Mouse (Mus musculus): ENCODE measurements at regions not wholly inside any gene's neighbourhood (a gene's known extent, or its start where the extent isn't known, plus 50 kb on each side); places are given as distances from the start of the nearest gene placed in this dataset.

DNA sequence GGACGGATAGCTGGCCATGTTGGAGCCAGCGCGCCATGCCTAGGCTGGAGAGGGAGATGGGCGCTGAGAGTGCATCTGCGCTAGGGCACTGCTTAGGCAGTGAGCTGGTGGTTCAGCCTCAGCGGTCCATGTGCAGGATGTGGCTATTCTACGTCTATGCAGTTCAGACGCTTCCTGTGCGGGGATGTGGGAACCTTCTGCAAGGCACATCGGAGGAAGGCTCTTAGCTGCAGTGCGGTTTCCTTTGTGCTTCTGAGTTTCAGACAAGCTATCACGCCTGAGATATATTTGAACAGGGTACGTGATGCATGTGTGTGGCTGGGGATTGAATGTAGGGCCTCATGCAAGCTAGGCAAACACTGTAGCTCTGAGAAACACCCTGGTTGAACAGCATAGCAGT lies 54.4 kb upstream of the Lrpprc start:
- DNase-seq, result no peak
- no peaks in the 10 kb centered on the region for H3K4me1 ChIP-seq (ENCODE audit: insufficient read depth)
- no peak overlapping the region for H3K4me3 ChIP-seq (ENCODE audit: low read depth, low read length)
- no peak overlapping the region for H3K27ac ChIP-seq (ENCODE audit: low read depth, low read length)
- 92% methylated on average over 13 of the region's 13 CpGs for WGBS
- no peaks in the 10 kb centered on the region for H3K9me3 ChIP-seq (ENCODE audit: low read length)
- no peaks in the 10 kb centered on the region for H3K27me3 ChIP-seq (ENCODE audit: insufficient read depth, low read length)
- no peak overlapping the region for H3K4me2 ChIP-seq (ENCODE audit: low read depth)
- no peak for ATAC-seq
- H3K36me3 ChIP-seq (ENCODE audit: insufficient read depth), result no peaks in the 10 kb centered on the region
- TF ChIP-seq CTCF (IDR thresholded peaks at IDR 0.05; ENCODE audit: low read depth), result no peak
- H3K9ac ChIP-seq, result no peak overlapping the region

DNA sequence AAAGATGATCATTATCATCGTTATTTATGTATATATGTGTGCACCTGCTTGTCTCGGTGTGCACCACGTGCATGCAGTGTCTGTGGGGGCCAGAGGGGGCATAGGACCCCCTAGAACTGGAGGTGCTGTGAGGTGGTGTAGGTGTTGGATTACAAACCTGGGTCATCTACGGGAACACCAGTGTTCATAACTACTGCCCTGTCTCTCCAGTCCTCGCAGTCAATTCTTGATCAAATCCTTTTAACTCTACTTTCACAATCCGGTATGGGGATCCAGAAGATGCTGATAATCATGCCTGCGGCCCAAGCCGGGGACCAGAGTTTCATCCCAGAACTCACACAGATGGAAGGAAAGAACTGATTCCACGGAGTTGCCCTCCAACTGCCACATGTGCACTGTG lies 55.6 kb upstream of the Lrpprc start:
- no peak overlapping the region for H3K4me2 ChIP-seq (ENCODE audit: low read depth)
- H3K27ac ChIP-seq (ENCODE audit: low read depth, low read length), result no peak overlapping the region
- no peaks in the 10 kb centered on the region for H3K36me3 ChIP-seq (ENCODE audit: insufficient read depth)
- WGBS, result 91% methylated on average over 9 of the region's 9 CpGs
- no peak overlapping the region for H3K9ac ChIP-seq
- H3K27me3 ChIP-seq (ENCODE audit: insufficient read depth, low read length), result no peaks in the 10 kb centered on the region
- no peak for DNase-seq
- no peak for ATAC-seq
- TF ChIP-seq CTCF (IDR thresholded peaks at IDR 0.05; ENCODE audit: low read depth), result no peak
- H3K4me3 ChIP-seq (ENCODE audit: low read depth, low read length), result no peak overlapping the region
- no peaks in the 10 kb centered on the region for H3K9me3 ChIP-seq (ENCODE audit: low read length)
- H3K4me1 ChIP-seq (ENCODE audit: insufficient read depth), result no peaks in the 10 kb centered on the region

DNA sequence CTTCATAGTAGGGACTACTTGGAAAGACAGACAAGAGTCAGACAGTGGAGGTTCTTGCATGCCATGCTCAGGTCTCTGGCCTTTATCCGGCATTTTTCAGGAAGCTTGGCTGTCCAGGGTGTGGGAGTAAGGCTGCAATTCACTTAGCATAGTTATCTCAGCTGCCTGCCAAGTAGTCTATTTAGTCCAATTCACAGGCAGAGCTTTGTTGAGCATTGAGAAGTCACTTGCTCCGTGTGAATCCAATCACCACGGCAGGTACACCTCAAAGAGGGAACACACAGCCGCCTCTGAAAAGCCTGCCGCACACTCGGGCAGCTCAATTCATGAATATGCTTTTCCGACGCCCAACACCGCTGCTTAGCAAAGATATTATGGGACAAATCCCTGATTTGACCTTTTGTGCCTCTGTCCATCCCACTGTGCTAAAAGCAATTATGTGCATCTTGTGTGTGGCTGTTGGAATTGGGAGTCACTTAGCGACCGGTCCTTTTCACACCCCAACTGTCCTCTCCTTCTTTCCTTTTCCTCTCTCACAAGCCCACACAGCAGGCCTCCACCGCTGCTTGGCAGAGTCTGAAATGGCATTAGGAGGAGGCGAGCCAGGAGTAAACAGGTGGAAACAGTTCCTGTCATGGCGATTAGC lies 57.9 kb upstream of the Lrpprc start:
- DNase-seq (no peak), ATAC-seq (no peak)
- no peaks in the 10 kb centered on the region for H3K9me3 ChIP-seq (ENCODE audit: low read length)
- no peak overlapping the region for H3K4me3 ChIP-seq (ENCODE audit: low read depth, low read length)
- no peaks in the 10 kb centered on the region for H3K4me1 ChIP-seq (ENCODE audit: insufficient read depth)
- no peak for TF ChIP-seq CTCF (IDR thresholded peaks at IDR 0.05; ENCODE audit: low read depth)
- no peaks in the 10 kb centered on the region for H3K27me3 ChIP-seq (ENCODE audit: insufficient read depth, low read length)
- no peak overlapping the region for H3K4me2 ChIP-seq (ENCODE audit: low read depth)
- no peak overlapping the region for H3K9ac ChIP-seq
- no peaks in the 10 kb centered on the region for H3K36me3 ChIP-seq (ENCODE audit: insufficient read depth)
- no peak overlapping the region for H3K27ac ChIP-seq (ENCODE audit: low read depth, low read length)
- WGBS, result 11% methylated on average over 14 of the region's 14 CpGs

DNA sequence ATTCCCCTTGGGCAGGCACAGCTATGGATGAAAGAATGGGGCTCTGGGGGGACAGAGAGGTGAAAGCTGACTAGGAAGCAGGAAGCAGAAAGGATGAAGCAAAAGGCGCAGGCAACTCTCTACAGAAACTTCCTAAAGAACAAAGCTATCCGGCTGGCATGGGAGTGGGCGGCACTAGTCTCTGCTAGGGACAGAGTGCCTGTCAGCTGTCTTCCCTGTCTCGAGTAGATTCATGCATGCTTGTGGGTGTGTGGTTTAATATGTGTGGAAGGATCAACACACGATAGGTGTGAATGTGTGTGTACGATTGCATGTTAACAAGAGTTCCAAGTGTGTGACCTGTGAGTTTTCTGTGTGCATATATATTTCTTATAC lies 58.4 kb upstream of the Lrpprc start:
- no peaks in the 10 kb centered on the region for H3K36me3 ChIP-seq (ENCODE audit: insufficient read depth)
- 46% methylated on average over 6 of the region's 6 CpGs for WGBS

DNA sequence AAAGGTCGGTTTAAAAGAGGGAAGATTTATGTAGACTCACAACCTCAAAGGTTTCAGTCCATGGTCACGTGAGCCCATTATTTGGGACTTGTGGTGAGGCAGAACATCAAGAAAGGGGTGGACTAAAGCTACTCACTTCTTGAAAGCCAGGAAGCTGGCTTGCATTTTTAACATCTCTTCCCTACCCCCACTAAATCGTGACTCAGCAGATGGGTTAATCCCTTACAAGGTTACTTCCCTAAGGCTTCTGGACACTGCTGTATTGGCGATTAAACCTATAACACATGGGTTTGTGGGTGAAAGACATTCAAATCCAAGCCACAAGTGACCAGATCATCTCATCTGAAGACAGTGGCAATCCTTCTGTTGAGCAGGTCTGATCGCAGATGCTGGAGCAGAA lies 59.9 kb upstream of the Lrpprc start:
- H3K4me3 ChIP-seq (ENCODE audit: low read depth, low read length), result no peak overlapping the region
- DNase-seq, result no peak
- no peak overlapping the region for H3K9ac ChIP-seq
- no peak overlapping the region for H3K27ac ChIP-seq (ENCODE audit: low read depth, low read length)
- H3K4me2 ChIP-seq (ENCODE audit: low read depth), result no peak overlapping the region
- H3K36me3 ChIP-seq (ENCODE audit: insufficient read depth), result no peaks in the 10 kb centered on the region
- H3K4me1 ChIP-seq (ENCODE audit: insufficient read depth), result no peaks in the 10 kb centered on the region
- no peak for ATAC-seq
- no peak for TF ChIP-seq CTCF (IDR thresholded peaks at IDR 0.05; ENCODE audit: low read depth)
- H3K9me3 ChIP-seq (ENCODE audit: low read length), result no peaks in the 10 kb centered on the region
- WGBS, result 85% methylated on average over 5 of the region's 5 CpGs
- H3K27me3 ChIP-seq (ENCODE audit: insufficient read depth, low read length), result no peaks in the 10 kb centered on the region

More for the DNA sequence above, 58.4 kb upstream of the Lrpprc start:
- DNase-seq (no peak), ATAC-seq (no peak)
- Histone ChIP-seq H3K4me3 (ENCODE audit: low read depth, low read length) (no peak overlapping the region), H3K9ac (no peak overlapping the region), H3K4me2 (ENCODE audit: low read depth) (no peak overlapping the region), H3K27me3 (ENCODE audit: insufficient read depth, low read length) (no peaks in the 10 kb centered on the region), H3K9me3 (ENCODE audit: low read length) (no peaks in the 10 kb centered on the region), H3K27ac (ENCODE audit: low read depth, low read length) (no peak overlapping the region), H3K4me1 (ENCODE audit: insufficient read depth) (no peaks in the 10 kb centered on the region)
- TF ChIP-seq CTCF (IDR thresholded peaks at IDR 0.05; ENCODE audit: low read depth), result no peak

DNA sequence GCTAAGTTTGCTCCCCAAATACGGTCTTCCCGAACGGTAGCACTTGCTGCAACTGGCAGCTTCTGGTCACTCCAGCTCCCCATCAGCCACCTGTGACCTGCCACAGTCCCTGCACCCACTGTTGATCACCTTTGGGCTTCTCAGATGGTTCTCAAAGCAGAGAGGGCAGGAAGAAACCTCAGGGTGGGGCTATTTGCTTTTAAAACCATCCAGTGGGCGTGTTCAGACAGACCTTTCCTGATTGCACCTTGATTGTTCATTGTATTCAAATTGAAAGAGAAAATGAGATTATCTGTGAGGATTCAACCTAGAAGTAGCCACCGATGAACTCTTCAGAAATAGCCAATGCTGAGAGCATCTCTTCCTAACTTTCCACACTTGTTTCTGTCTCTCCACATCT lies 60.3 kb upstream of the Lrpprc start:
- Histone ChIP-seq H3K4me3 (ENCODE audit: low read depth, low read length) (no peak overlapping the region), H3K27me3 (ENCODE audit: insufficient read depth, low read length) (no peaks in the 10 kb centered on the region), H3K27ac (ENCODE audit: low read depth, low read length) (no peak overlapping the region), H3K4me1 (ENCODE audit: insufficient read depth) (no peaks in the 10 kb centered on the region), H3K9ac (no peak overlapping the region), H3K4me2 (ENCODE audit: low read depth) (no peak overlapping the region), H3K36me3 (ENCODE audit: insufficient read depth) (no peaks in the 10 kb centered on the region), H3K9me3 (ENCODE audit: low read length) (no peaks in the 10 kb centered on the region)
- WGBS, result 87% methylated on average over 5 of the region's 5 CpGs
- DNase-seq (no peak), ATAC-seq (no peak)
- TF ChIP-seq CTCF (IDR thresholded peaks at IDR 0.05; ENCODE audit: low read depth), result no peak

DNA sequence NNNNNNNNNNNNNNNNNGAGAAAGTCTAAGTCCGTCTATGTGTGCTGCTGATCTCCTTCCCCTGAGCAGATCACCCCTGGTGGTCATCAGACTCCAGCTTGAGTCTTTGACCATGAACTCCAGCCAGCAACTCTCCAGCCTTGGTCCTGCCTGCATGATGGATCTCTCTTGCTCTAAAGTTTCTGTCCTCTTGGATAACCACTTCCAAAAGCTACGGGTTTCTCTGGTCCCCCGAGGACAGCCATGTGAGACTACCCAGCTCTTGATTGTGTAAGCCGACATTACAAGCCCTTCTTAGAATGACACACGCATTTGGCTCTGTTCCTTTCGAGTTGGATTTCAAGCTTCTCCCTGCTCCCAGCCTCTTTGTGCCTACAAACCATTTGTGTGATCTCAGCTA lies 66.4 kb upstream of the Lrpprc start:
- Histone ChIP-seq H3K4me3 (ENCODE audit: low read depth, low read length) (no peak overlapping the region), H3K9me3 (ENCODE audit: low read length) (no peaks in the 10 kb centered on the region), H3K4me1 (ENCODE audit: insufficient read depth) (no peaks in the 10 kb centered on the region), H3K9ac (no peak overlapping the region), H3K36me3 (ENCODE audit: insufficient read depth) (no peaks in the 10 kb centered on the region), H3K27me3 (ENCODE audit: insufficient read depth, low read length) (no peaks in the 10 kb centered on the region), H3K27ac (ENCODE audit: low read depth, low read length) (no peak overlapping the region), H3K4me2 (ENCODE audit: low read depth) (no peak overlapping the region)
- WGBS, result 91% methylated on average over 6 of the region's 6 CpGs
- ATAC-seq, result no peak
- no peak for TF ChIP-seq CTCF (IDR thresholded peaks at IDR 0.05; ENCODE audit: low read depth)
- no peak for DNase-seq

Data from forebrain, postnatal 0 days (tissue).